13 mouse cellular contexts compared by ENCODE assay signal in the genomic region with DNA sequence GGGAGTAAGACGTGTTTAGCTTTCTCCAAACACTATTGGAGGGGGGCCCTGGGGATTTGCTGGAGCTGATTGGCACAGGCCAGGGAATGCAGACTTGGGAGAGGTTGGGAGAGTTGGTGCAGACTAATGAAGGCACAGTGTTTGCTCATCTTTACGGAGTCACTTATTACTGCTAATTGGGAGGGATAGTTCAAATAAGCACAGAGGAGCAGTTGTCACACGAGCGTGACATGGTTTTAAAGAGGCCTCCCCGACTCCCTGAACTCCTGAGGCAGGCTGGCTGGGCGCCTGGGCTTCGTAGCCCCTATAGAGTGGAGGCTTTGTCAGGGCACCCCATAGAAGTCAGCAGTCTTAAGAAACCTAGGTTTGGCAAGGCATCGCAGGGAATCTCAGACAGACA.
A peak's percentile ranks its signal among the peaks of the same experiment; 100 is the strongest.
DNase-seq lines count a peak whose midpoint lies in the region; ATAC-seq lines count a peak whose summit lies in the region.
"Had no signal": no experiment of that assay in that cellular context is flagged by ENCODE, and none has a peak within 500 bp of the region (broad histone marks: within the 10 kb centered on the region; RNA-seq: fewer than 3 reads in every experiment).

No protein-coding gene starts in this region.

- no peaks in the 10 kb centered on the region for H3K4me1 ChIP-seq in forebrain, embryonic 11.5 days (replicated peaks; ENCODE audit: control insufficient read depth, insufficient read depth, low read length)
- H3K4me1 ChIP-seq in forebrain, embryonic 10.5 days: peaks cover 6% of the 10 kb centered on the region
- 0 out of 2 replicates have a peak, but pooled peaks cover 10% of the 10 kb centered on the region for H3K4me1 ChIP-seq in midbrain, embryonic 14.5 days (ENCODE audit: control insufficient read depth, insufficient read depth, low read length)
- H3K4me1 ChIP-seq in liver, embryonic 11.5 days (replicated peaks; ENCODE audit: control insufficient read depth, insufficient read depth, low read length): no peaks in the 10 kb centered on the region
- H3K4me1 ChIP-seq: liver, embryonic 13.5 days had no signal

- WGBS in forebrain, embryonic 11.5 days: 54% methylated on average over 8 of the region's 8 CpGs
- 69% methylated on average over 8 of the region's 8 CpGs for WGBS in forebrain, embryonic 10.5 days
- WGBS in midbrain, embryonic 14.5 days: 39% methylated on average over 8 of the region's 8 CpGs
- WGBS in liver, embryonic 11.5 days: 67% methylated on average over 8 of the region's 8 CpGs

- H3K9me3 ChIP-seq in forebrain, embryonic 11.5 days (ENCODE audit: control insufficient read depth, low read length): no peaks in the 10 kb centered on the region
- no peaks in the 10 kb centered on the region for H3K9me3 ChIP-seq in forebrain, embryonic 10.5 days
- H3K9me3 ChIP-seq in midbrain, embryonic 14.5 days (ENCODE audit: control insufficient read depth, low read length): no peaks in the 10 kb centered on the region
- H3K9me3 ChIP-seq in liver, embryonic 11.5 days (ENCODE audit: control insufficient read depth, low read length): no peaks in the 10 kb centered on the region
- H3K9me3 ChIP-seq: liver, embryonic 13.5 days had no signal

- H3K9ac ChIP-seq in forebrain, embryonic 11.5 days (ENCODE audit: low read length): no peak overlapping the region
- no peak overlapping the region for H3K9ac ChIP-seq in midbrain, embryonic 14.5 days (replicated peaks; ENCODE audit: low read length)
- no peak overlapping the region for H3K9ac ChIP-seq in liver, embryonic 11.5 days (ENCODE audit: low read depth, low read length)
- H3K9ac ChIP-seq: liver, embryonic 13.5 days had no signal

- no peak overlapping the region for H3K4me3 ChIP-seq in forebrain, embryonic 11.5 days (ENCODE audit: low read depth, low read length)
- no peak overlapping the region for H3K4me3 ChIP-seq in forebrain, embryonic 10.5 days
- no peak overlapping the region for H3K4me3 ChIP-seq in midbrain, embryonic 14.5 days (replicated peaks; ENCODE audit: low read depth, low read length)
- H3K4me3 ChIP-seq in liver, embryonic 11.5 days (ENCODE audit: low read depth, low read length): no peak overlapping the region
- H3K4me3 ChIP-seq: heart, adult 2 months; liver, embryonic 13.5 days had no signal

- no peaks in the 10 kb centered on the region for H3K27me3 ChIP-seq in forebrain, embryonic 11.5 days (ENCODE audit: control insufficient read depth, insufficient read depth, low read length)
- peaks cover 20% of the 10 kb centered on the region; the same call in 1 of the 2 replicates for H3K27me3 ChIP-seq in forebrain, embryonic 10.5 days (ENCODE audit: poor library complexity, severe bottlenecking)
- no peaks in the 10 kb centered on the region for H3K27me3 ChIP-seq in midbrain, embryonic 14.5 days (ENCODE audit: control insufficient read depth, insufficient read depth, low read length)
- H3K27me3 ChIP-seq in liver, embryonic 11.5 days (replicated peaks; ENCODE audit: control insufficient read depth, insufficient read depth, low read length): no peaks in the 10 kb centered on the region
- H3K27me3 ChIP-seq: liver, embryonic 13.5 days had no signal

- H3K27ac ChIP-seq in forebrain, embryonic 11.5 days (ENCODE audit: low read depth, low read length): no peak overlapping the region
- no peak overlapping the region for H3K27ac ChIP-seq in forebrain, embryonic 10.5 days
- 0 out of 2 replicates have a peak overlapping the region, but pooled peaks have one; percentile 22 for H3K27ac ChIP-seq in midbrain, embryonic 14.5 days (replicated peaks; ENCODE audit: low read depth, low read length)
- no peak overlapping the region for H3K27ac ChIP-seq in liver, embryonic 11.5 days (ENCODE audit: low read depth, low read length)
- H3K27ac ChIP-seq: heart, adult 2 months; liver, embryonic 13.5 days had no signal

- H3K36me3 ChIP-seq in forebrain, embryonic 11.5 days (ENCODE audit: control insufficient read depth, insufficient read depth, low read length): no peaks in the 10 kb centered on the region
- H3K36me3 ChIP-seq in forebrain, embryonic 10.5 days (replicated peaks): no peaks in the 10 kb centered on the region
- H3K36me3 ChIP-seq in midbrain, embryonic 14.5 days (ENCODE audit: control insufficient read depth, insufficient read depth, low read length): no peaks in the 10 kb centered on the region
- H3K36me3 ChIP-seq in liver, embryonic 11.5 days (ENCODE audit: control insufficient read depth, insufficient read depth, low read length): no peaks in the 10 kb centered on the region
- H3K36me3 ChIP-seq: liver, embryonic 13.5 days had no signal

- ATAC-seq in forebrain, embryonic 11.5 days (replicated peaks; ENCODE audit: low FRiP score): peak; percentile 77
- ATAC-seq in midbrain, embryonic 14.5 days (ENCODE audit: low FRiP score, low TSS enrichment): peak; percentile 64
- no peak for ATAC-seq in liver, embryonic 11.5 days (replicated peaks; ENCODE audit: low FRiP score)

- no peak overlapping the region for H3K4me2 ChIP-seq in forebrain, embryonic 11.5 days (ENCODE audit: low read depth, low read length, severe bottlenecking)
- no peak overlapping the region for H3K4me2 ChIP-seq in midbrain, embryonic 14.5 days (ENCODE audit: low read length)
- H3K4me2 ChIP-seq in liver, embryonic 11.5 days: no peak overlapping the region
- H3K4me2 ChIP-seq: liver, embryonic 13.5 days had no signal

- DNase-seq in forebrain, embryonic 11.5 days (ENCODE audit: low spot score): peak; percentile 54
- no peak for DNase-seq in forebrain, embryonic 10.5 days (ENCODE audit: extremely low spot score, low spot score)
- peak; percentile 76 to 77 for DNase-seq in right cerebral cortex, postnatal 10 days (ENCODE audit: low spot score in 2 of 2)
- DNase-seq in right cerebral cortex, postnatal 25 days: no peak
- peak; percentile 64 for DNase-seq in midbrain, embryonic 14.5 days
- DNase-seq in adrenal gland, postnatal 10 days: no peak
- no peak for DNase-seq in liver, embryonic 11.5 days (ENCODE audit: low spot score)
- DNase-seq in kidney, adult 18-20 months: no peak
- DNase-seq: cerebellum, adult 8-10 months; heart, adult 2 months; kidney, adult 8-10 months; liver, embryonic 13.5 days; lung, postnatal 4 days had no signal

Comparison
In these comparisons a context has a peak if more than half of its experiments do, and no peak if none do; other contexts are left out.
1. DNase-seq: peak in forebrain, embryonic 11.5 days (single experiment), right cerebral cortex, postnatal 10 days (2 of 2) and midbrain, embryonic 14.5 days (single experiment); none in forebrain, embryonic 10.5 days (single experiment), right cerebral cortex, postnatal 25 days (single experiment), adrenal gland, postnatal 10 days (single experiment), liver, embryonic 11.5 days (single experiment) and kidney, adult 18-20 months (single experiment).